Mouse (Mus musculus) adrenal gland, adult 2 months (tissue): Measurements from ENCODE around the gene Sf3a3. TPM values are rescaled to one million over a fixed set of nuclear protein-coding genes. Genes with fewer than 3 reads are reported as not detected.

Experiments used
- DNase-seq: peaks from one replicate; pipeline ENCODE4 v3.0.0; 2021
- long read RNA-seq: library from polyadenylated mRNA; stranded (forward); transcript quantifications from one replicate; pipeline ENCODE4 v2.0.0, GENCODE M21; 2021
- polyA plus RNA-seq: library from polyadenylated mRNA; depleted of rRNA; stranded (reverse); fragments of >200 nt; gene quantifications from 2 replicates; pipeline ENCODE4 v1.2.3, GENCODE M21; 2012; rRNA removed
- total RNA-seq, 2 experiments: library from RNA; stranded (reverse); gene quantifications; 2 replicates each; pipeline ENCODE4 v1.2.3; 2021

Sf3a3 gene
- total RNA-seq, result 10 to 100 TPM; 30.6 to 40.0 TPM
- polyA plus RNA-seq, result 2.8 and 3.8 TPM in 2 replicates
- long read RNA-seq, transcript Sf3a3-201 (17 exons, 1,820 nt), result major isoform, 26 of 28 reads
- long read RNA-seq, partial matches to known transcripts, result 0 of 28 reads
- long read RNA-seq, other reads (novel, unspliced or antisense), result 2 of 28 reads

DNA sequence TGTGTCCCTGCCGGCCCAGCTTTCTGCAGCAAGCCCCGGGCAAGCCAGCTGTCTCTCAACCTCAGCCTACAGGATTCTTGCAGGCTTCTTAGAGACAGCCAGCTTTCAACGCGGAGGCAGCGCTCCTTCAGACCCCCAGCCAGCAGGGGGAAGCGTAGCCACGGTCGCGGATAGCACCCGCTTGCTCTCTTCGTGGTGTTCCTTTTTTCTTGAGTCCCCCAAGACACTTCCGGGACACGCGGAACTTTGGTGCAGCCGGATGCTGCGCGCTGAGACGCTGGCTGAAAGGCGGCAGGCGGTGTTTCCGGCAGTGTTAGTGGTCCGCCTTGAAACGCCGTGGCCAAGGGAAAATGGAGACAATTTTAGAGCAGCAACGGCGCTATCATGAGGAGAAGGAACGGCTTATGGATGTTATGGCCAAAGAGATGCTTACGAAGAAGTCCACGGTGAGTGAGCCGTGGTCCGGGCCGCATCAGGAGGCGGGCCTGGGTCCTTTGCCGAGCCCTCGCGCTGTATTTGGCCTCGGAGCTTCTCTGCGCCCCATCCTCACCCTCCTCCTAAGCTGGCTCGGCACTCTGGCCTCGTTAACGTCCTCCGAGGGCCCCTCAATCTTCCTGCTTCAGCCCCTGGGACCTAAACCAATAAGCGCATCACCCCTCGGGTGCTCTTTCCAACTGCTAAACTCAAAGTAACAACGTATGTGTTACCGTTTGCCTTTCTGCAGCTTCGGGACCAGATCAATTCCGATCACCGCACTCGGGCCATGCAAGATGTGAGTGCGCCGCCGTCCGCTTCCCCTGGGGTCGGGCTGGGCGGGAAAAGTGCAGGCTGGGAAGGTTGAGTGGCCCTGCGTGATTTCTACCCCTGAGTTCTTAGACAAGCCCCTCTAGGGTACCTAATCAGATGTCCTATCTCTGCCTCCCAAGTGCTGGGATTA lies at the start of gene Sf3a3:
Gene Sf3a3 (plus strand): TSS at position 232 of the 937 bp plus-strand sequence.
- peak; percentile 96 for DNase-seq

DNA sequence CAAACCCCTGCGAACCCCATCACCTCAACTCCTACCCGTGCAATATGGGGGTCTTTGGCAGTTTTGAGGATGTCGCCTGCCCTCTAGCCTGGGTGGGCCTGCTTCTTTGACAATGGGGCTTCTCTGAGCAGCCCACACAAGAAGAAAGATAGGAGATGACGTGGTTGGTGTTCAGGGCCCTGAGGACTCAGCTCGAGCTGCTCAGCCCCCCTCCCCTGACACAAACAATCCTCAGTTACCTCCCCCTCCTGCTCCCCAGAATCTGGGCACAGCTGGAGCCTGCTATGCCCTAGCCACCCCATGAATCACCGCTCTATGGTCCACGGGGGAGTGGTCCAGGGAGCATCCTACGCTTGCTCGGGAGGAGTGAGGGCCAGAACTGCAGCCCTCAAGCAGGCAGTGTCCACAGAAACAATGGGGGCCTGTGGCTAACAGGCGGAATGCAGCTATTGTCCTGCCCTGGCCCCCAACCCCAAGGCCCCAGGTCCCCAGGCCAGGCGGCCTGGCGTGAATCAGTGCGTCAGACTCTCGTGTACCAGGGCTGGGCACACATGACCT lies 47.0 kb upstream of the Sf3a3 start:
- DNase-seq, result no peak

DNA sequence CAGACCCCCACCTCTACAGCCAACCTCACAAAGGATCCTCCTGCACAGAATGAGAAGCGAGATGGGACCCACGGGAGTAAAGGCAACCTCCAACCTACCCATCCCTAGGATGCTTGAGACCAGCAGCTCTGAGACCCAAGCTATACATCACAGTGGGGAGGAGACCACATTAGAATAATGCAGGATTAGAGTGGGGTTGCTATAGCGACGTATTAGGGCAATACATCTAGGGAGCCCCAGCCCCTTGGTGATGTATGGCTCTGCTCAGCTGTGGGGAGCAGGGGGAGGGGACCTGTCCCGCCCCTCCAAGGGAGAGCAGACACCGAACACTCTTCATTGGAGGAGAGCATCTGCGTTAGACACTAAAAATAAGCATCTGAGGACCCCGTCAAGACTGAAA lies 46.5 kb upstream of the Sf3a3 start:
- no peak for DNase-seq

GRCm38 (mm10) chr4:124670232-124670631 lies 44.3 kb upstream of the Sf3a3 start:
- no peak for DNase-seq

- DNase-seq, result no peak
These were observed 43.0 kb upstream of the Sf3a3 start for GRCm38 (mm10) chr4:124671583-124671982.

- DNase-seq, result no peak
These were observed 41.9 kb upstream of the Sf3a3 start for GRCm38 (mm10) chr4:124672347-124673320.

DNA sequence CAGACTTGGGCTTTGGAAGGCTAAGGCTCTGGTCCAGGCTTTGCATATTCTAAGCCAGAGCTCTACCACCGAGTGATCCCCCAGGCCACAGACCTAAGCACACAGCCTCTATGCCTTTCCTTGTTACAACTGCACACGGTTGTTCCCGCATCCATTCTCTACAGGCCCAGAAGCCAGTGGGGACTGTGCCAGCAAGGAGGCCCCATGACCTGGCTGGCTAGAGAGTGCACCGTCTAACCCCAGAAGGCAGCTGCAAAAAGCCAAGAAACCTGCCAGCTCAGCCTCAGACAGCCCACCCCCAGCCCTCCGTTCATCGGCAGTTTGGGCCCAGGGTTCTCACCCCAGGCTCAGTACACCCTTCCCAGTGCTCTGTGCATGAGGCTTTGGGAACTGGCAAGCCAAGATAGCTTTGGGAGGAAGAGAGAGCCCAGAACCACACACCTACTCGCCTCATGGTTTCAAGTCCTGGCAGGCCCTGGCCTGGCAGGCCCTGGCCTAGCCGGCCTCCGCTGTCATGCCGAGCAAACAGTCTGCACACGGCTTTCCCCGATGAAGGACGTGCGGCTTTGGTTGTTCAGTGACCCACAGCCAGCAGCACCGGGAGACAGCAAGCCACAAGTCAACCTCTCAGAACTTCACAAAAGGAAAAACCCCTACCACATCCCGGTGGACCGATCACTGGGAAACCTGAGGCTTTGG lies 40.1 kb upstream of the Sf3a3 start:
- no peak for DNase-seq

DNA sequence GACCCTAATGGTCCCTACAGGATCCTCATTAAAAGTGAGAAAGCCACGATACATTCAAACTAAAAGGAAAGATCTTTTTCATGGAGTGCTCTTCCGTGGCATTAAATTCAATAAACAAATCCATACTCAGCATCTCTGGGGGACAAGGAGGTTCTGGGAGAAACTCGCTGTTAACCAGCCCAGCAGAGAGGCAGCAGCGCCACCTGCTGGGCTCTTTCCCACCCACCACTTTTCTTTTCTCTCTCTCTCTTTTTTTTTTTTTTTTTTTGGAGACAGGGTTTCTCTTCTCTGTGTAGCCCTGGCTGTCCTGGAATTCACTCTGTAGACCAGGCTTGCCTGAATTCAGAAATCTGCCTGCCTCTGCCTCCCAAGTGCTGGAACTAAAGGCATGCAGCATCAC lies 39.5 kb upstream of the Sf3a3 start:
- peak; percentile 30 for DNase-seq

DNA sequence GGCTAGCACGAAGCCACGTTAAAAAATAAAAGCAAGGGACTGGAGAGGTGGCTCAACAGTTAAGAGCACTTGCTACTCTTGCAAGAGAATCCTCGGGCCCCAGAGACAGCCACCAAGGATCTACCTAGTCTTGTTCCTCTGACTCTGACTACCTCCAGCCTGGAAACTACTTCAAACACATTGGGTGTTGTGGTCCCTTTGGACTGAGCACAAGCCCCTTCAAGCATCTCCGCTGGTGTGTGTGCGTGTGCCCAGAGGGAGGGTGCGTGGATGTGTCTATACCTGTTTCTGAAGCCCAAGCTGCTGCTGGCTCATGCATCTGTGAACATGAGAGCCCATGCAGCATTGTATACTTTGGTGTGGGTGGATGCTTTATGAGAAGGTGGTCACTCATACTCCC lies 38.6 kb upstream of the Sf3a3 start:
- DNase-seq, result no peak

GRCm38 (mm10) chr4:124682270-124682669 lies 32.3 kb upstream of the Sf3a3 start:
- no peak for DNase-seq

GRCm38 (mm10) chr4:124683474-124683873 lies 31.1 kb upstream of the Sf3a3 start:
- no peak for DNase-seq

DNA sequence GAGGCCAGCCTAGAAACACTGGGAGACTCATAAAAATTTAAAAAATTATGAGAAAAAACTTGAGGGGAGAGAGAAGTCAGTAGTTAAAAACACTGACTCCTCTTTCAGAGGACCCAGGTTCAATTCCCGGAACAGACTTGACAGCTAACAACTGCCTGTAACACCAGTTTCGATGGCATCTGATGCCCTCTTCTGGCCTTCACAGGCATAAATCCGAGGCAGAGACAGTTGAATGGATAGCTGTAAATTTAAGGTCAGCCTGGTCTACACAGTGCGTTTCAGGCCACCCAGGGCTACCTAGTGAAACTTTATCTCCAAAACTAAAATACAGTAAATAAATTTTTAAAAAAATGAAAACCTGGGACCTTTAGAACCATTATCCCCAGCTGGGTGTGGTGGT lies 29.6 kb upstream of the Sf3a3 start:
- no peak for DNase-seq

DNA sequence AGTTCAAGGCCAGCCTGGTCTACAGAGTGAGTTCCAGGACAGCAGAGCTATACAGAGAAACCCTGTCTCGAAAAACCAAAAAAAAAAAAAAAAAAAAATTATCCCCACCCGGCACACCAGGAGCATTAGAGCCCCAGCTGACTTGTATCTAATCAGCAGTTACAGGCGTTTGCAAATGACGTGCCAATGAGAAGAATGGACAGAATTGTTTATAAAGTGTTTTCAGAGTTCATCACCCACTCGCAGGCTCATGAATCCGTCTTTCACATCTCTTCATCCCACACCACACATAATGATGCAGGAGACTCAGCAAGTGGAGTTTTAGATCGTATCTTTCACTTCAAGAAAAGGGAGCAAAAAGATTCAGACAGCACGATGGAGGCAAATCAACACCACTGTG lies 29.1 kb upstream of the Sf3a3 start:
- no peak for DNase-seq

DNA sequence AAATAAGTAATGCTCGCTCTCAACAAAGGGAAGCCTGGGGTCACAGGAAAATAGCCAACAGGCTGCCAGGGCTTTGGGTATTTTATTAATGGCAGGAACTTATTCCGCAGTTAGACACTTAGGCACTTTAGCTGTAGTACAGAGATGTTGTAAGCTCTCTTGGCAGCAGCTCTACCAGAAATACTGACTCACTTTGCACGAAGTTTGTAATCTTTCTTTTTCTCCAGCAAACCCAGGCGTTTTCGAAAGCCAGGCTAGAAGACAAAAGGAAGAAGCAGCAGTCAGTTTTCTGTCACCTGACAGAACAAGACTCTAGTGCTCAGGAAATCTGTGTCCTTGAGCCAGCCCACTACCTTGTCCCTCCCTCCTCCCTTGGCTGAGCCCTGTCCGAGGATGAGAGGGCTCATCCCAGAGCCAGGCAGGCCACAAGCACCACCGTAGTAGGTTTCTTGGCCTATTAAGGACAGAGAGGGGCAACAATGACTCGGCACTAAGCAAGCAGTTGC lies 28.6 kb upstream of the Sf3a3 start:
- peak; percentile 76 for DNase-seq

DNA sequence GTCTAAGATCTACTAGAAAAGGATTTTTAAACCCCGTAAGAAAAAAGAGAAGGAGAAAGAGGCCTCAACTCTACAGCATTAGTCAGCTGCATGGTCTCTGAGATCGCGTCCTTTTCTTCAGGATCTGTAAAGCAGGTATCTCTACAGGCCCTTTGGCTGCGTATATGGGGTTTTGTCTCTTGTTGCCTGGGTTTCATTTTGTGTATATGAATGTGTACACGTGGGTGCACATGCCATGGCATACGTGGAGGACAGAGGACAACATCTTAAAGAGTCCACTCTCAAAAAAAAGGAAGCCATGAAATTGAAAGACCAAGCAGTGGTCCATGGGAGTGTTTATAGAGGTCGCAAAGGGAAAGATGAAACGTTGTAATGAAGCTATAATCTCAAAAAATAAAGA lies 23.1 kb upstream of the Sf3a3 start:
- DNase-seq, result no peak

DNA sequence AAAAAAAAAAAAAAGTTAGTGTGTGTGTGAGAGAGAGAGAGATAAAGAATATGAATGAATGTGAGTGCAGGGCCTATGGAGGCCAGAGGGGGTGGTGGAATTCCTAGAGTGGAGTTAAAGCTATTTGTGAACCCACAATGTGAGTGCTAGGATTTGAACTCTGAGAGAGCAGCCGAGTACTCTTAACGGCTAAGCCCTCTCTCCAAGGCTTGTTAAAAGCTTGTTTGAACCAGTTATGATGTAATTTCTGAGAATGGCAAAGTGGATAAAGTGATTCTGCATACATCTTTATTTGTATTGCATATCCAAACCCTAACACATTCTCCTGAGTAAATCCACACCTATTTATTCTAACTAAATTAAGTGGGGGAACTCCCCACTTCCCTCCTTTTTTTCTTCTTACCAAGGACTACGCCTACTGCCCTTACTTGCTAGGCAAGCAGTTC lies 22.1 kb upstream of the Sf3a3 start:
- DNase-seq, result no peak

DNA sequence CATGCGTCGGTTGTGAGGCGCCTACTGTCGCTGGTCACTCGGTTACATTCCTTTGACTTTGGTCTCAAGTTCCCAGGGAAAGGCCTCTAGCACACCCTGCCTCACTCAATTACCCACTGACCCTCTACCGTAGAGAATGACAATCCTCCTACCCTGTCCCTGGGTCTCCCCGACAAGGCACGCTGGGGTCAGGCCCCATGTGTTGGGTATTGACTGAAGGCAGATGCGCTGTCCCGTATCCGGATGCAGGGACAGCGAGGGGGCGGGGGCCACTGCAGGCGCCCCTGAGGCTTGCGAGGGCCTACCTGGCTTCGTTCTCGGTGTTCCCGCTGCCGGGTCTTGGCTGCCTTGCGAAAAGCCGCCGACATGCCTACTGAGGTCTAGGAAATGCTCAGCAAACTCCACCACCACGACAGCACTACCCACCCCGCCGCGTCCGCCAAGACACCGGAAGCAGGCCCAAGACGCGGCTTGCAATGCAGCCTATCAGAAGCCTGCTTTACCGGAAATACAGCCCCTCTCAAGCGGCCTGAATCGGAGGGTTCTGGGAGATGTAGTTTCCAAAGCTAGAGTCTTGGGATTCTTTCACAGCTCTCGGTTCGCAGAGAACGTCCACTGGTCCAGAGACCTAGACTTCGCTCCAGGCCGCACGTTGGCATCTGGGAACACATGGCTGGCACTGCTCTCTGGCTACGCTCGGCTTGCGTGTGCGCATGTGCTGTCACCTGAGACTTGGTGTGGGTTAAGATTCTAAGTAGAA lies 21.3 kb upstream of the Sf3a3 start, which contains the start of gene Utp11:
Gene Utp11 (minus strand): TSS at position 466 of the 760 bp plus-strand sequence.
- peak; percentile 91 for DNase-seq

DNA sequence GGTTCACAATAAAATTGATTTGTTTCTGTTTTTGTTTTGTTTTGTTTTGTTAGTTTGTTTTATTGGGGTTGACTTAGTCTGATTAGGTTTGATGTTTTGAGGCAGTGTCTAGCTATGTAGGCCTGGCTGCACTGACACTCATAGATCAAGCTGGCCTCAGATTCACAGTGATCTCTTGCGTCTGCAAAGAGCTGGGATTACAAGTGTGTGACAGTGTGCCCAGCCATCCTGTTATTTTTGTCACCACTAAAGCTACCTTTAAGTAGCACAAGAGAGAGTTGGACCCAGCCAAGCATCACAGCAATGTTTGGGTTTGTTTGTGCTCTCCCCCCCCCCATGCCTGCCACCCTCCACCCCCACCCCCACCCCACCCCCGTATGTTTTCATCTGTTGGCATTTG lies 20.0 kb upstream of the Sf3a3 start:
- DNase-seq, result no peak

DNA sequence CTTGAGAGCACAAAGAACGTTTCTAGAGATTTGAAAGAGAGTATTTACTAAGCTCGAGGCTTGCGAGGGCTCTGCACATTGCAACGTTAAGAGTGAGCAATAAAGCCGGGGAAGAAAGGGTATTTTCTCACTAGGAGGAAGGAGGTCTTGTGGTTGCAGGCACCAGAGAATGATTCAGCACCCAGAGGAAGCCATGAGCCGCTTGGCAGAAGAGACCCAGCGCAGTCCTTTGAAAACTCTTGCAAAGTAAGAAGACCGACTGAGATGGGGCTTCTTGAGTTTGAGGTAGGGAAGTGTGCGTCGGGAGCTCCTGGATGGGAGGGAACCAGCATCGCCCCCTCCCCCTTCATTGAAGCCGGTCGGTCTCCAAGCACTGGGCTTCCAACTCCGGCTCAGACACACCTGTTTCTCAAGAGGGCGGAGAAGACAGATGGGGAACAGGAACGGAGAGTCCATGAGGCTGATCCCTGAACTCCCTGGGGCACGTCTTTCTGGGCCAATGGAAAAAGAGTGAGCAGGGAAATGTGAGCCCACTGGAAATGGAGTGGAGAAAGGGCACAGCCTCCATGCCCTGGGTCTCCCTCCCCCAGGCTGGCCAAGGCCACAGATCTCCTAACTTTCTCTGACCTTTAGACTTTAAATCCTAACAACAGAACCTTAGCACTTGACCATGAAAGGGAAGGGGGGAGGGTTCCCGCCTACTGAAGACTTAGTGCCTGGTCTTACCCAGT lies 18.6 kb upstream of the Sf3a3 start:
- no peak for DNase-seq

GRCm38 (mm10) chr4:124699791-124700190 lies 14.8 kb upstream of the Sf3a3 start:
- peak; percentile 39 for DNase-seq
